Mouse (Mus musculus) layer of hippocampus, adult 9-10 months (tissue): Measurements from ENCODE around the gene Padi6.
A peak's percentile ranks its signal among the peaks of the same experiment; 100 is the strongest.

ENCODE experiments used
- DNase-seq: peaks from one replicate; pipeline ENCODE4 v3.0.0; 2022; ENCODE audit warnings: low spot score

Padi6 gene

GRCm38 (mm10) chr4:140750328-140750727, 7.9 kb upstream of the Padi6 start:
- no peak for DNase-seq

- no peak for DNase-seq
Measured at GRCm38 (mm10) chr4:140747978-140748377, 5.5 kb upstream of the Padi6 start.

GRCm38 (mm10) chr4:140744654-140745053, 2.2 kb upstream of the Padi6 start:
- DNase-seq, result peak; percentile 27

- DNase-seq, result no peak
Measured at GRCm38 (mm10) chr4:140743086-140743485, 643 bp upstream of the Padi6 start.

- DNase-seq, result no peak
Measured at GRCm38 (mm10) chr4:140741401-140741800, 1.0 kb downstream of the Padi6 start.

- DNase-seq, result no peak
Measured at GRCm38 (mm10) chr4:140740655-140741054, 1.8 kb downstream of the Padi6 start.

GRCm38 (mm10) chr4:140732871-140733270, 9.6 kb downstream of the Padi6 start:
- DNase-seq, result no peak

GRCm38 (mm10) chr4:140731654-140732053, 10.8 kb downstream of the Padi6 start:
- no peak for DNase-seq

- no peak for DNase-seq
Measured at GRCm38 (mm10) chr4:140726907-140727306, 15.5 kb downstream of the Padi6 start.

GRCm38 (mm10) chr4:140724739-140725138, 17.7 kb downstream of the Padi6 start:
- no peak for DNase-seq

- no peak for DNase-seq
Measured at GRCm38 (mm10) chr4:140723801-140724200, 18.6 kb downstream of the Padi6 start.

GRCm38 (mm10) chr4:140723192-140723591, 19.3 kb downstream of the Padi6 start:
- no peak for DNase-seq

- no peak for DNase-seq
Measured at GRCm38 (mm10) chr4:140722710-140723109, 19.7 kb downstream of the Padi6 start.

- no peak for DNase-seq
Measured at GRCm38 (mm10) chr4:140721968-140722490, 20.4 kb downstream of the Padi6 start.

- DNase-seq, result no peak
Measured at GRCm38 (mm10) chr4:140720091-140720490, 22.4 kb downstream of the Padi6 start.

GRCm38 (mm10) chr4:140718436-140718835, 24.0 kb downstream of the Padi6 start:
- DNase-seq, result no peak

- no peak for DNase-seq
Measured at GRCm38 (mm10) chr4:140716994-140717393, 25.4 kb downstream of the Padi6 start.

- no peak for DNase-seq
Measured at GRCm38 (mm10) chr4:140714586-140714985, 27.9 kb downstream of the Padi6 start.

GRCm38 (mm10) chr4:140713480-140714365, 28.7 kb downstream of the Padi6 start:
- DNase-seq, result peak; percentile 98

- DNase-seq, result no peak
Measured at GRCm38 (mm10) chr4:140711360-140711759, 31.1 kb downstream of the Padi6 start.

- DNase-seq, result no peak
Measured at GRCm38 (mm10) chr4:140710781-140711180, 31.7 kb downstream of the Padi6 start.

GRCm38 (mm10) chr4:140709617-140710016, 32.8 kb downstream of the Padi6 start:
- no peak for DNase-seq

GRCm38 (mm10) chr4:140709111-140709510, 33.3 kb downstream of the Padi6 start:
- DNase-seq, result no peak
